Mouse (Mus musculus): ENCODE results near the gene Rapgef5. TPM values are rescaled to one million over a fixed set of nuclear protein-coding genes. Genes with fewer than 3 reads are reported as not detected.

The Rapgef5 gene
- polyA plus RNA-seq, 1 experiment from 2014 or later, result 9.0 TPM

DNA sequence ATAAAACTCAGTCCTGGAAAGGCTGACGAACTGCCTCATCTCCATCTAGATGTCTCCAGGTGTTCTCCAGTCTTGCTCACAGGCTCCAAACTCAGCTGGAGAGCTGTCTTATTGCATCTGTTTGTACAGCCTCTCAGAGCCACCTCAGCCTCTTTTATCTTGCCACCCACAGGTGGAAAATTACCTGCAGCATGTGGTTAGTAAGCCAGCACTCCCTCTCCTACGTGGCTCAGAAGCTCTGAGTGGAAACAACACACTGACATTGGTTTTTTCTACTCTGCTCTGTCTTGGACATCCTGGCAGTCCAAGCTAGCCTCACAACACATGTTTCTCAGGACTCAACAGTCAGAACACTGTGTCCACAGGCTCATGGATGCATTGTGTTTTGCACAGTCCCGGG, 162.6 kb downstream of the Rapgef5 start:
- no peaks in the 10 kb centered on the region for H3K27me3 ChIP-seq
- H3K4me2 ChIP-seq, result no peak overlapping the region
- no peak overlapping the region for H3K4me3 ChIP-seq
- H3K4me1 ChIP-seq, result peaks cover 9% of the 10 kb centered on the region; the same call in 1 of the 2 replicates
- 65% methylated on average over 3 of the region's 3 CpGs for WGBS
- ATAC-seq (ENCODE audit: insufficient number of reproducible peaks, insufficient read depth, low FRiP score, low TSS enrichment, low read depth), result no peak
- no peaks in the 10 kb centered on the region for H3K36me3 ChIP-seq
- H3K9me3 ChIP-seq, result no peaks in the 10 kb centered on the region
- H3K9ac ChIP-seq, result no peak overlapping the region
- no peak overlapping the region for H3K27ac ChIP-seq

- no peak overlapping the region for H3K4me3 ChIP-seq
- no peaks in the 10 kb centered on the region for H3K9me3 ChIP-seq
- 54% methylated on average over 4 of the region's 4 CpGs for WGBS
- no peaks in the 10 kb centered on the region for H3K27me3 ChIP-seq
- no peak overlapping the region for H3K27ac ChIP-seq
- H3K4me2 ChIP-seq, result no peak overlapping the region
- peaks cover 15% of the 10 kb centered on the region for H3K4me1 ChIP-seq
- H3K36me3 ChIP-seq, result no peaks in the 10 kb centered on the region
- no peak overlapping the region for H3K9ac ChIP-seq
- ATAC-seq (ENCODE audit: insufficient number of reproducible peaks, insufficient read depth, low FRiP score, low TSS enrichment, low read depth), result no peak
Observed at GRCm38 (mm10) chr12:117679795-117680194, 163.5 kb downstream of the Rapgef5 start.

DNA sequence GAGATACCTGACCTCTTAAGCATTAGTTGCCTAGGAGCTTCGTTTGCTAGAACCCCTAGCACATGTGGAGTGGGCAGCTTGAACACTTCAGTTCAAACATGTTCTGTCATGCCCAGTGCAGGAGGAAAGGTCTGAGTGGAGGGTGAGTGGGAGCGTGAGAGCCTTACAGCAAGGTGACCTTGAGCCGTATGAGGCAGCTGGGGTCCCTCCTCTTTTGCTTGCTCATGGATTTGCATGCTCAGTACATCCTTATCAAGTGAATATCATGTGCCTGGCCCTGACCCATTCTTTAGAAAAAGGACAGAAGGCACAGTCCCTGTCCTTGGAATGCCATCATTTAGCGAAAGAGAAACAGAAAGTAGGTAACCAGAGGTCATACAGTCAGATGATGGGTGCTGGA, 165.0 kb downstream of the Rapgef5 start:
- Histone ChIP-seq H3K4me3 (no peak overlapping the region), H3K27me3 (no peaks in the 10 kb centered on the region), H3K9ac (no peak overlapping the region), H3K4me1 (peaks cover 16% of the 10 kb centered on the region), H3K27ac (no peak overlapping the region), H3K36me3 (no peaks in the 10 kb centered on the region), H3K9me3 (no peaks in the 10 kb centered on the region), H3K4me2 (no peak overlapping the region)
- 79% methylated on average over 4 of the region's 4 CpGs for WGBS
- no peak for ATAC-seq (ENCODE audit: insufficient number of reproducible peaks, insufficient read depth, low FRiP score, low TSS enrichment, low read depth)

GRCm38 (mm10) chr12:117683377-117683776, 167.1 kb downstream of the Rapgef5 start:
- Histone ChIP-seq H3K4me1 (peaks cover 18% of the 10 kb centered on the region), H3K9ac (no peak overlapping the region)
- WGBS, result 53% methylated on average over 2 of the region's 2 CpGs

GRCm38 (mm10) chr12:117683984-117684383, 167.7 kb downstream of the Rapgef5 start:
- no peak for ATAC-seq (ENCODE audit: insufficient number of reproducible peaks, insufficient read depth, low FRiP score, low TSS enrichment, low read depth)
- Histone ChIP-seq H3K27ac (no peak overlapping the region), H3K9ac (no peak overlapping the region), H3K36me3 (no peaks in the 10 kb centered on the region), H3K4me3 (no peak overlapping the region), H3K9me3 (no peaks in the 10 kb centered on the region), H3K4me2 (no peak overlapping the region), H3K27me3 (no peaks in the 10 kb centered on the region), H3K4me1 (peaks cover 22% of the 10 kb centered on the region)
- 33% methylated on average over 3 of the region's 3 CpGs for WGBS

More at GRCm38 (mm10) chr12:117683377-117683776, 167.1 kb downstream of the Rapgef5 start:
- Histone ChIP-seq H3K4me3 (no peak overlapping the region), H3K4me2 (no peak overlapping the region), H3K36me3 (no peaks in the 10 kb centered on the region), H3K9me3 (no peaks in the 10 kb centered on the region), H3K27ac (no peak overlapping the region), H3K27me3 (no peaks in the 10 kb centered on the region)
- ATAC-seq (ENCODE audit: insufficient number of reproducible peaks, insufficient read depth, low FRiP score, low TSS enrichment, low read depth), result no peak

GRCm38 (mm10) chr12:117684788-117685187, 168.5 kb downstream of the Rapgef5 start:
- Histone ChIP-seq H3K4me1 (peaks cover 28% of the 10 kb centered on the region), H3K4me3 (no peak overlapping the region), H3K9me3 (no peaks in the 10 kb centered on the region), H3K27ac (no peak overlapping the region), H3K27me3 (no peaks in the 10 kb centered on the region), H3K9ac (no peak overlapping the region), H3K4me2 (no peak overlapping the region), H3K36me3 (no peaks in the 10 kb centered on the region)
- no peak for ATAC-seq (ENCODE audit: insufficient number of reproducible peaks, insufficient read depth, low FRiP score, low TSS enrichment, low read depth)
- 25% methylated on average over 3 of the region's 3 CpGs for WGBS

DNA sequence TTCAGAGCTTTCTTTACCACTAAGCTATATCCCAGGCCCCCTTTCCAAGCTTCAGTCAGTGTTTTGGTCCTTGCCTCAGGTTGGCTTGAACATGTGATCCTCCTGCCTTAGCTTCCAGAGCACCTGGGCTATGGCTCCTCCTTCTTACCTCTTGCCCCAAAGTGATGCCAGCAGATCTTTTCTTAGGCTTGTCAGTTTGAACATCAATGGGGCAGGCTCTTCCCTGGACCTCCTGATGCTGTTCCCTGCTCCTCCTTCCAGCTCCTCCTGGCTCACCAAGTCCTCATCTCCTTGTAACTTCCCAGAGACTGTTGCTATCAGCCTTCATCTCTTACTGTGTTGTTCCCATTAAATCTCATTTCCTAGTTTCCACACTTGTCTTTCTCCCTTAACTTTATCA, 169.1 kb downstream of the Rapgef5 start:
- Histone ChIP-seq H3K36me3 (no peaks in the 10 kb centered on the region), H3K4me2 (no peak overlapping the region), H3K27me3 (no peaks in the 10 kb centered on the region), H3K9ac (no peak overlapping the region), H3K9me3 (no peaks in the 10 kb centered on the region), H3K4me1 (peaks cover 23% of the 10 kb centered on the region), H3K27ac (no peak overlapping the region), H3K4me3 (no peak overlapping the region)
- ATAC-seq (ENCODE audit: insufficient number of reproducible peaks, insufficient read depth, low FRiP score, low TSS enrichment, low read depth), result no peak

DNA sequence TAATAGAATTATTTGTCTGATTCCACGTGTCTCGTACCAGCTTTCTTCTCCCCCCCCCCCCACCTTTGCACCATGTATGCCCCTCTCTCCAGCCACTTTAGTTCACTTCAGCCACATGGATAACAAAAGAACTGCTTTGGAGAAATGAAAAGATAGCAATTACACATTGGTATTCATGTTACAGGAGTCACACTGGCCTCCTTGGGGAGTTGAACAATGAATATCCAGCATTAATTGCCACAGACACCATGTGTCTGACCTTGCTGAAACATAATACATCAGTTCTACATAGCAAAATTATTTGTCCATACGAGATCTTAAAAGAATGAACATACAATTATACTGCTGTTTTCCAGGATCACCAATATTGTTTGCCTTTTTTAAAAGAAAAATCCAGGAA, 170.5 kb downstream of the Rapgef5 start:
- Histone ChIP-seq H3K36me3 (no peaks in the 10 kb centered on the region), H3K4me1 (peaks cover 22% of the 10 kb centered on the region), H3K27ac (no peak overlapping the region), H3K9ac (no peak overlapping the region), H3K4me2 (no peak overlapping the region), H3K27me3 (no peaks in the 10 kb centered on the region; the same call in 1 of the 2 replicates), H3K9me3 (no peaks in the 10 kb centered on the region), H3K4me3 (no peak overlapping the region)
- ATAC-seq (ENCODE audit: insufficient number of reproducible peaks, insufficient read depth, low FRiP score, low TSS enrichment, low read depth), result no peak
- 48% methylated on average over 3 of the region's 3 CpGs for WGBS

DNA sequence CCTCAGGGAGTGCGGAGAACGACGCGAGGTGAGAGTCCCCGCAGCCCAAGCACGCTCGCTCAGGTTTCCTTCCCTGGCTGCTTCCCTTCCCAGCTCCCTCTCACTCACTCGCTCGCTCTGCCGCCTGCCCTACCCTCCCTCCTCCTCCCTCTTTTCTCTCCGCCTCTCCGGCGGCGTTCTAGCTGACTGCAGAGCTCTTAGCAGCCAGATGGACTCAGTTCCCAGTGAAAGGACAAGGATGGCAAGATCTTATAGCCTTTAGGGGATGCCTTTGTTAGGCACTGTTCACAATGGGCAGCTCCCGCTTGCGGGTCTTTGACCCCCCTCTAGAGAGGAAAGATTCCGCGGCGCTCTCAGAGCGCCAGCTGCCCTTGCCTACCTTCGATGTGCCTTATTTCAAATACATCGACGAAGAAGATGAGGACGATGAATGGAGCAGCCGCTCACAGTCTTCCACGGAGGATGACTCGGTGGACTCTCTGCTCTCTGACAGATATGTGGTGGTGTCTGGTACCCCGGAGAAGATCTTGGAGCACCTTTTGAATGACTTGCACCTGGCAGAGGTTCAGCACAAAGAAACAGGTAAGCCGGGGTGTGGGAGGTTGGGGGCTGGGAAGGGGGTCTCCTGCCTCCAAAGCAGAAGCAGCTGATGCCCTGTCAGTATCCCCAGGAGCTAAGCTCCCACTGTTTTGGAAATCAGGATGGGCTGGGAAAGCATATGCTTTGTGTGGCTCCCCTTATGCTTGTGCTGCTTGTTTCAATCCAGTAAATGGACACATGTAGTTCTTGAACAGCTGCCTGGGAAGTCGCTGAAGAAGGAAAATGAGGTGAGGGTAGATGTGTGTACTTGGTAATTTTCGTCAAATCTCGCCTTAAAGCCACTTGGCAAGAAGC, 172.6 kb downstream of the Rapgef5 start:
- H3K27me3 ChIP-seq, result no peaks in the 10 kb centered on the region; the same call in 1 of the 2 replicates
- ATAC-seq (ENCODE audit: insufficient number of reproducible peaks, insufficient read depth, low FRiP score, low TSS enrichment, low read depth), result peak; percentile 66; the same call in 1 of the 2 replicates
- peak overlapping the region; percentile 7; the same call in 1 of the 2 replicates for H3K27ac ChIP-seq
- no peaks in the 10 kb centered on the region for H3K36me3 ChIP-seq
- peak overlapping the region; percentile 49 for H3K4me3 ChIP-seq
- 3% methylated on average over 32 of the region's 32 CpGs for WGBS
- H3K4me2 ChIP-seq, result peak overlapping the region; percentile 81
- H3K4me1 ChIP-seq, result peaks cover 22% of the 10 kb centered on the region
- no peaks in the 10 kb centered on the region for H3K9me3 ChIP-seq
- H3K9ac ChIP-seq, result peak overlapping the region; percentile 66

- Histone ChIP-seq H3K4me2 (no peak overlapping the region), H3K27ac (no peak overlapping the region), H3K9me3 (no peaks in the 10 kb centered on the region), H3K27me3 (no peaks in the 10 kb centered on the region; the same call in 1 of the 2 replicates), H3K4me1 (peaks cover 14% of the 10 kb centered on the region), H3K4me3 (no peak overlapping the region), H3K36me3 (no peaks in the 10 kb centered on the region), H3K9ac (no peak overlapping the region)
- 75% methylated on average over 5 of the region's 5 CpGs for WGBS
- no peak for ATAC-seq (ENCODE audit: insufficient number of reproducible peaks, insufficient read depth, low FRiP score, low TSS enrichment, low read depth)
Observed at GRCm38 (mm10) chr12:117691336-117691735, 175.1 kb downstream of the Rapgef5 start.

DNA sequence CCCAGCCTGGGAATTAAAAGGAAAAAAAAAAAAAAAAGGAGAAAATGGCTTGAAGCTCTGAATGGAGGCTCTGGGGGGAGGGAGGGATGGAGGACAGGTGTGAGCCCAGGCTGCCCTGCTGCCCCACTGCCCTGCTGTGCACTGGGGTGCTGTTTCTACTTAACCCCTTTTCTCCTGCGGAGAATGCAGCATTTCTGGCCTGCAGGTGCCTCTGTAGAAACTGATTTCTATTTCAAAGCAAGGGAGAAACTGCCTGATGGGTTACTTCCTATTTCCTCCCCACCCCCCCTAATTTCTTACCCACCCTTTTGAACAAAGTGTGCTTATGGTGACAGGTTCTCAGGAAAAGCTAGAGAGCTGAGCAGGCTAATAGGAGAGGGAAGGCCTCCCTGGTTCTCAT, 176.5 kb downstream of the Rapgef5 start:
- Histone ChIP-seq H3K4me1 (peaks cover 13% of the 10 kb centered on the region), H3K9me3 (no peaks in the 10 kb centered on the region), H3K4me3 (no peak overlapping the region), H3K27me3 (no peaks in the 10 kb centered on the region; the same call in 1 of the 2 replicates), H3K36me3 (no peaks in the 10 kb centered on the region), H3K4me2 (no peak overlapping the region), H3K9ac (no peak overlapping the region), H3K27ac (no peak overlapping the region)
- no peak for ATAC-seq (ENCODE audit: insufficient number of reproducible peaks, insufficient read depth, low FRiP score, low TSS enrichment, low read depth)
- 14% methylated on average over 1 of the region's 1 CpGs for WGBS

Data from embryonic facial prominence, embryonic 13.5 days (tissue).